Mouse (Mus musculus): ENCODE measurements around the gene Glis3. TPM values are rescaled to one million over a fixed set of nuclear protein-coding genes. Genes with fewer than 3 reads are reported as not detected.

Glis3 gene
- polyA plus RNA-seq, 1 experiment from 2014 or later = 0.36 TPM

GRCm38 (mm10) chr19:28394826-28395583 is 284.9 kb downstream of the Glis3 start:
- H3K27me3 ChIP-seq (ENCODE audit: insufficient read depth, low read length) = no peaks in the 10 kb centered on the region

GRCm38 (mm10) chr19:28393766-28394165 is 286.1 kb downstream of the Glis3 start:
- Histone ChIP-seq H3K4me3 (ENCODE audit: low read depth, low read length) (no peak overlapping the region), H3K9ac (replicated peaks) (no peak overlapping the region), H3K9me3 (ENCODE audit: low read length) (no peaks in the 10 kb centered on the region), H3K36me3 (replicated peaks; ENCODE audit: insufficient read depth, low read length) (no peaks in the 10 kb centered on the region), H3K27me3 (ENCODE audit: insufficient read depth, low read length) (no peaks in the 10 kb centered on the region), H3K27ac (ENCODE audit: low read depth) (no peak overlapping the region), H3K4me2 (ENCODE audit: low read depth, low read length) (no peak overlapping the region), H3K4me1 (ENCODE audit: insufficient read depth) (0 out of 2 replicates have a peak, but pooled peaks cover 2% of the 10 kb centered on the region)
- DNase-seq (no peak), ATAC-seq (no peak)
- TF ChIP-seq CTCF (IDR thresholded peaks at IDR 0.05; ENCODE audit: low read depth) = no peak
- TF ChIP-seq EP300 (IDR thresholded peaks at IDR 0.05; ENCODE audit: low read depth) = no peak
- WGBS (ENCODE audit: insufficient replicate concordance) = 75% methylated on average over 7 of the region's 7 CpGs

More at GRCm38 (mm10) chr19:28394826-28395583, 284.9 kb downstream of the Glis3 start:
- Histone ChIP-seq H3K4me1 (ENCODE audit: insufficient read depth) (0 out of 2 replicates have a peak, but pooled peaks cover 2% of the 10 kb centered on the region), H3K27ac (ENCODE audit: low read depth) (no peak overlapping the region), H3K9me3 (ENCODE audit: low read length) (no peaks in the 10 kb centered on the region), H3K4me2 (ENCODE audit: low read depth, low read length) (no peak overlapping the region), H3K4me3 (ENCODE audit: low read depth, low read length) (no peak overlapping the region), H3K9ac (replicated peaks) (no peak overlapping the region), H3K36me3 (replicated peaks; ENCODE audit: insufficient read depth, low read length) (no peaks in the 10 kb centered on the region)
- ATAC-seq (no peak), DNase-seq (no peak)
- 76% methylated on average over 12 of the region's 12 CpGs for WGBS (ENCODE audit: insufficient replicate concordance)
- TF ChIP-seq EP300 (IDR thresholded peaks at IDR 0.05; ENCODE audit: low read depth) (no peak), CTCF (IDR thresholded peaks at IDR 0.05; ENCODE audit: low read depth) (no peak)

GRCm38 (mm10) chr19:28392838-28393237 is 287.0 kb downstream of the Glis3 start:
- ATAC-seq = no peak
- no peaks in the 10 kb centered on the region for H3K36me3 ChIP-seq (replicated peaks; ENCODE audit: insufficient read depth, low read length)
- no peak for DNase-seq
- TF ChIP-seq CTCF (IDR thresholded peaks at IDR 0.05; ENCODE audit: low read depth) (no peak), EP300 (IDR thresholded peaks at IDR 0.05; ENCODE audit: low read depth) (no peak)
- H3K9ac ChIP-seq (replicated peaks) = no peak overlapping the region
- WGBS (ENCODE audit: insufficient replicate concordance) = 89% methylated on average over 3 of the region's 3 CpGs
- 0 out of 2 replicates have a peak, but pooled peaks cover 2% of the 10 kb centered on the region for H3K4me1 ChIP-seq (ENCODE audit: insufficient read depth)
- no peaks in the 10 kb centered on the region for H3K9me3 ChIP-seq (ENCODE audit: low read length)
- no peak overlapping the region for H3K4me3 ChIP-seq (ENCODE audit: low read depth, low read length)
- H3K27ac ChIP-seq (ENCODE audit: low read depth) = no peak overlapping the region
- no peak overlapping the region for H3K4me2 ChIP-seq (ENCODE audit: low read depth, low read length)
- no peaks in the 10 kb centered on the region for H3K27me3 ChIP-seq (ENCODE audit: insufficient read depth, low read length)

GRCm38 (mm10) chr19:28390920-28391319 is 289.0 kb downstream of the Glis3 start:
- no peak overlapping the region for H3K4me3 ChIP-seq (ENCODE audit: low read depth, low read length)
- H3K27ac ChIP-seq (ENCODE audit: low read depth) = no peak overlapping the region
- H3K9me3 ChIP-seq (ENCODE audit: low read length) = no peaks in the 10 kb centered on the region
- H3K36me3 ChIP-seq (replicated peaks; ENCODE audit: insufficient read depth, low read length) = no peaks in the 10 kb centered on the region
- no peak overlapping the region for H3K9ac ChIP-seq (replicated peaks)
- 0 out of 2 replicates have a peak, but pooled peaks cover 2% of the 10 kb centered on the region for H3K4me1 ChIP-seq (ENCODE audit: insufficient read depth)
- TF ChIP-seq CTCF (IDR thresholded peaks at IDR 0.05; ENCODE audit: low read depth) = no peak
- TF ChIP-seq EP300 (IDR thresholded peaks at IDR 0.05; ENCODE audit: low read depth) = no peak
- WGBS (ENCODE audit: insufficient replicate concordance) = 45% methylated on average over 4 of the region's 4 CpGs
- no peaks in the 10 kb centered on the region for H3K27me3 ChIP-seq (ENCODE audit: insufficient read depth, low read length)
- DNase-seq (no peak), ATAC-seq (no peak)
- H3K4me2 ChIP-seq (ENCODE audit: low read depth, low read length) = no peak overlapping the region

- Histone ChIP-seq H3K9me3 (ENCODE audit: low read length) (no peaks in the 10 kb centered on the region), H3K27ac (ENCODE audit: low read depth) (no peak overlapping the region), H3K4me2 (ENCODE audit: low read depth, low read length) (no peak overlapping the region), H3K36me3 (replicated peaks; ENCODE audit: insufficient read depth, low read length) (no peaks in the 10 kb centered on the region), H3K4me3 (ENCODE audit: low read depth, low read length) (no peak overlapping the region), H3K27me3 (ENCODE audit: insufficient read depth, low read length) (no peaks in the 10 kb centered on the region), H3K9ac (replicated peaks) (no peak overlapping the region), H3K4me1 (ENCODE audit: insufficient read depth) (0 out of 2 replicates have a peak, but pooled peaks cover 2% of the 10 kb centered on the region)
- no peak for ATAC-seq
- TF ChIP-seq EP300 (IDR thresholded peaks at IDR 0.05; ENCODE audit: low read depth) (no peak), CTCF (IDR thresholded peaks at IDR 0.05; ENCODE audit: low read depth) (no peak)
- WGBS (ENCODE audit: insufficient replicate concordance) = 48% methylated on average over 5 of the region's 5 CpGs
- no peak for DNase-seq
Measured at GRCm38 (mm10) chr19:28389146-28389545, 290.7 kb downstream of the Glis3 start.

GRCm38 (mm10) chr19:28383425-28383824 is 296.5 kb downstream of the Glis3 start:
- Histone ChIP-seq H3K36me3 (replicated peaks; ENCODE audit: insufficient read depth, low read length) (no peaks in the 10 kb centered on the region), H3K9me3 (ENCODE audit: low read length) (no peaks in the 10 kb centered on the region), H3K4me3 (ENCODE audit: low read depth, low read length) (no peak overlapping the region), H3K27ac (ENCODE audit: low read depth) (no peak overlapping the region), H3K27me3 (ENCODE audit: insufficient read depth, low read length) (no peaks in the 10 kb centered on the region), H3K4me2 (ENCODE audit: low read depth, low read length) (no peak overlapping the region), H3K4me1 (ENCODE audit: insufficient read depth) (no peaks in the 10 kb centered on the region), H3K9ac (replicated peaks) (no peak overlapping the region)
- WGBS (ENCODE audit: insufficient replicate concordance) = 72% methylated on average over 5 of the region's 5 CpGs
- ATAC-seq (no peak), DNase-seq (no peak)
- TF ChIP-seq EP300 (IDR thresholded peaks at IDR 0.05; ENCODE audit: low read depth) (no peak), CTCF (IDR thresholded peaks at IDR 0.05; ENCODE audit: low read depth) (no peak)
